Mouse (Mus musculus) gastrocnemius, postnatal 25 days (tissue): ENCODE results near the gene Exd2. TPM values are rescaled to one million over a fixed set of nuclear protein-coding genes. Genes with fewer than 3 reads are reported as not detected.
"Not testable (repeated sequence)": the region's sequence is repeated elsewhere in the genome, so short reads cannot be mapped to it uniquely, and the experiment has no call there.

Experiments
- DNase-seq: peaks from one replicate; pipeline ENCODE4 v3.0.0; 2022
- long read RNA-seq, 2 experiments: library from polyadenylated mRNA; stranded (forward); transcript quantifications; one replicate each; pipeline ENCODE4 v2.0.0; 2021
- total RNA-seq, 2 experiments: library from RNA; stranded (reverse); gene quantifications; 1 replicate in 1 of 2; 2 replicates in 1 of 2; pipeline ENCODE4 v1.2.3; 2021

Gene Exd2
- total RNA-seq = 10 to 100 TPM; 34.1 to 39.5 TPM
- long read RNA-seq, experiment 1, transcript Exd2-201 (9 exons, 3,310 nt) = major isoform, 9 of 21 reads
- long read RNA-seq, experiment 1, partial matches to known transcripts = 3 of 21 reads
- long read RNA-seq, experiment 1, other reads (novel, unspliced or antisense) = 9 of 21 reads
- long read RNA-seq, experiment 2, full-length matches to known transcripts = 11 of 36 reads
- long read RNA-seq, experiment 2, partial matches to known transcripts = 1 of 36 reads
- long read RNA-seq, experiment 2, other reads (novel, unspliced or antisense) = 24 of 36 reads

GRCm38 (mm10) chr12:80462942-80463651 lies at the start of gene Exd2:
Exd2 (plus strand) TSS chr12:80463095.
- DNase-seq = peak; percentile 91

DNA sequence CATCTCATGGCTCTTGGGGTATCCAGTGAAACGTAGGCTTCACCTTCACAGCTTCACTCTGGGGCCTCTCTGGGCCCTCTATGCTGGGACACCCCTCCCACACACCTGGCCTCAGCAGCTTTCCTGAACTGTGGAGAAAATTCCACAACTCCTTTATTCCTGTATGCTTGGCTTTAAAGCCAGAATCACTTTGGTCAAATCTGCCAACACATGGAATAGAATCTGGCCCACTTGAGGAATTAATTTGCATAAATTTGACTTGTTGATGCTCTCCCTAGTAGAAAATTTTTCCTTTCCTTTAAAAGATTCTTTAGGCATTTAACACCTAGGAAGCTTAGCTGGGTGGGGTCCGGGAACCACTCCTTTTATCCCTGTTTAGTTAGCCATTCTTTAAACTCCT lies 47.8 kb upstream of the Exd2 start:
- no peak for DNase-seq

DNA sequence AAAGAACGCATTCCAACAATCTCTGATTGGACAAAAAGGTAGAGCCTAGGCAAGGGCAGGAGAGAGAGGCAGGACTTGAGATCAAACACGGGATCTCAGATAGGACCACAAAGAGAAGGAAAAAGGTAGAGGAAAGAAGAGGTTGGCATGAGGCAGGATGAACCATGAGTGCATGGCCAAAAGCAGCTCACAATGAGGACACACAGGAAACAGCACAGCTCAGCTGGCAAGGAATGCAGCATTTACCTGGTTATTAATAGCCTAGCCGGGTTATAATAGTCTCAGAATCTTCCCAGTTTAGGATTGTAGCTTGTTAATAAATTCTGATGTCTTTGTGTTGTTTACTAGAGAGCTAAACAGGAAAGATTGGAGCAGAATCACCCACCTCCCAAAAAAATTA lies 35.2 kb upstream of the Exd2 start:
- DNase-seq = no peak

DNA sequence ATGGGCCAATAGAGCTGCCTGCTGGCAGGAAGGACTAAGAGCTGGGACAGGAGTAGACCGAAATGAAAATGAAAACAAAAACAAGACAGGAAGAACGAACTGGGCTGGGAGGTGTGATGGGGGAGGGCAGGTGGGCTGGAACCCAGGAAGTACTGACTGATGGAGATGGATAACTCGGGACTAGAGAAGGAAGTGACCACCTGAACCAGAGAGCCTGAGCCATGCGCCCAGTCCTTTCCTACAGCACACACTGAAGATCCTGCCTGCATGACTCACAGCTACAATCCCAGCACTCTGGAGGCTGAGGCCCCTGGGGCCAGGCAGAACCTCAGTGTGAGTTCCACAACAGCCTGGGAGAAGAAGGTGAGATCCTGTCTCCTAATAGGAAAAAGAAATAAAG lies 29.6 kb upstream of the Exd2 start:
- no peak for DNase-seq

DNA sequence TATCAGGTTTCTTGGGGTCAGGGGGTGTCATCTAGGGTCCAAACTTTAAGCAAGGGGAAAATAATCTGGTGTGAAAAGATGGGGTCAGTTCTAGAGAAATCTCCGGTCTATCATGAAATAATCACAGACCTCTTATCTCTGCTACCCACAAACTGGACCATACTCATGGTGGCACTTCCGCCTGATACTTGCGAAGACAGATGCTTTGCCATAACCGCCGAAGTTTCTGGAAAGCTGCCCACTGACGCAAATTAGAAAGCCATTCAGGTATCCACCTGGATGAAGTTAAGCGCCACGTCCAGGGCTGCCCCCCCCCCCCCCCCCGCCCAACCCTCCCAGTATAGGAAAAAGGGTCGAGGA lies 28.3 kb upstream of the Exd2 start:
- DNase-seq = peak; percentile 6

GRCm38 (mm10) chr12:80434961-80435691 lies 27.8 kb upstream of the Exd2 start:
- DNase-seq = peak; percentile 72

DNA sequence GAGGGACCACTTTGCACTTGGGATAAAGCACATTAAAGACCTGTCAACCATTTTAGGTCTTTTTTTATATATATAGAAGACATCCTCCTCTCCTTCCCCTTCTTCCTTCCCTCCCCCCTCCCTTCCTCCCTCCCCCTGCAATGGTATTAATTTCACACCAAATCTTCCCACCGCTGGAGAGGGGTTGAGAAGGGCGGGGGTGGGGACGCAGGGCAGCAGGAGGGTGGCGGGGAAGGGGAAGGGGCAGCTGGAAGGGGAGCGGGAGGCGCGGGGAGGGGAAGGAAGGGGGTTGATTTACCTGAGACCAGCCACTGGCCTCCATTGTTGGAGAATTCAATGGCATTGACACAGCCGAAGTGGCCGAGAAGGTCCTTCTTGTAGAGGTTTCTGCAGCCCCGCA lies 27.0 kb upstream of the Exd2 start:
- peak; percentile 9 for DNase-seq

- DNase-seq = peak; percentile 83
These were observed 26.4 kb upstream of the Exd2 start, which contains the start of gene Dcaf5 for GRCm38 (mm10) chr12:80436336-80436976. Dcaf5 (minus strand) TSS chr12:80436601.

DNA sequence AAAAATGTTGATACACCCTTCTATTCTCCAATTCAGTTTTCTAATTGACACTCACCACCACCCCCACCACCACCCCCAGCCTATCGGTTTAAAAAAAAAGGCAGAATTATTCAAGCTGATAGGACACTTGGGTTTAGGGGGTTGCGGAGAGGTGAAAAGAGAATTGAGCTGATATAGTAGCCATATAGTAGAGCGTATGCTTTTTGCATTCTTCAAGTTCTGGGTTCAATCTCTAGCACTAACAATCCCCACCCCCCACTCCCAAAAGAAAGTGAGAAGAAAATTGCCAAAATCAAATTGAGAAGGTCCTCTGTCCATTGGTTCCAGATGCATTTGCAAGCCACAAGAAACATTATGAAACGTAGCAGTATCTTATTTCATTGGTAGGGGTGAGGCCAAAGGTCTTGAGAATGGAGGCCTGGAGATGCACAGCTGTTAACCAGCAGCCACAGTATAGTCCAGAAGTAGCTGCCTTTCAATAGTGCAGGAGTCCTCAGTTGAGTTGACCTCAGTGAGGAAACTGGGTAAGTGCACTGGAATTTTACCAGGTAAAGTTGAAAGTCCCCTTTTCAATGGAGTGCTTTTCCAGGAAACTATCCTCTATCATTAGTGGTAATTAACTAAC lies 25.7 kb upstream of the Exd2 start:
- no peak for DNase-seq

GRCm38 (mm10) chr12:80440957-80441356 lies 21.9 kb upstream of the Exd2 start:
- no peak for DNase-seq

DNA sequence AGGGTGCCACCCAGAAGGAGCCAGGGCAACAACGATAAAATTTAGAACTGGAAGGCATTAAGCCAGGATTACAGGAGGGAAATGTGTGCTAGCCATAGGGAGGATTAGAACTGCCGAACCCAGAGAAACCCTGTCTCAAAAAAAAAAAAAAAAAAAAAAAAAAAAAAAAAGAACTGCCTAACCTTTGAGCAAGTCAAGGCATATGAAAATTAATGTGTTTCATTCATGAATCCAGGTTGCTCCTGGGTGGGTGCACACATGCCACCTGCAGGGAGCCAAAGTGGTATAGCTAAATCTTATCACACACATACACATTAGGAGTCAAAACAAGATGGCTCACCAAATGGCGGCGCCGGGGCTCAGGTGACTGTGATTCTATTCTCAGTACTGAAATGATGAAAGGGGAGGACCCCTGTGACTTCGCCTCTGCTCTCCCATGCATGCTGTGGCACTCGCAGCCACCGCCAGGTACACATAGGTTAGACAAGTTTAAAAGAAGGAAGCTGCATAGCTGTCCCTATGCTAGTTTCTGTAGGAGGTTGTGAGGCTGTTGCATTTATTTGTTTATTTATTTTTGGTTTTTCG lies 18.3 kb upstream of the Exd2 start:
- no peak for DNase-seq

- DNase-seq = no peak
These were observed 9.4 kb upstream of the Exd2 start for GRCm38 (mm10) chr12:80453506-80453905.

DNA sequence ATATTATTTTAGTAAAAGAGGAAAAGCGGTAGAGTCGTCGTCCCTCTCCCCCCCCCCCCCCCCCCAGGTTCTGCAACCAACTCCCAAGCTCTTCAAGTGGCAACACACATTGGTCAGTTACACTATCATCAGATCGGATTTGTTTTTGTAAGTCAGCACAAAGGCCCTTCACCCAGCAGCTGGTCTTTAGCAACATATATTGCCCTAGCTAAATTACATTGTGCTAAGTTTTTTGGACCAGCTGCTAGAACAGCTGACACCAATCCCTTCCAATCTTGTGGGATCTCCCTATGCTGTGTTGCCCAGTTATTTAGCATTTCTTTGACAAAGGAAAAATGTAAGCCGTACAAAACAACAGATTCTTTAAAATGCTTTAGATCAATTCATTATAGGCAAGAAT lies 4.9 kb upstream of the Exd2 start:
- DNase-seq = no peak

DNA sequence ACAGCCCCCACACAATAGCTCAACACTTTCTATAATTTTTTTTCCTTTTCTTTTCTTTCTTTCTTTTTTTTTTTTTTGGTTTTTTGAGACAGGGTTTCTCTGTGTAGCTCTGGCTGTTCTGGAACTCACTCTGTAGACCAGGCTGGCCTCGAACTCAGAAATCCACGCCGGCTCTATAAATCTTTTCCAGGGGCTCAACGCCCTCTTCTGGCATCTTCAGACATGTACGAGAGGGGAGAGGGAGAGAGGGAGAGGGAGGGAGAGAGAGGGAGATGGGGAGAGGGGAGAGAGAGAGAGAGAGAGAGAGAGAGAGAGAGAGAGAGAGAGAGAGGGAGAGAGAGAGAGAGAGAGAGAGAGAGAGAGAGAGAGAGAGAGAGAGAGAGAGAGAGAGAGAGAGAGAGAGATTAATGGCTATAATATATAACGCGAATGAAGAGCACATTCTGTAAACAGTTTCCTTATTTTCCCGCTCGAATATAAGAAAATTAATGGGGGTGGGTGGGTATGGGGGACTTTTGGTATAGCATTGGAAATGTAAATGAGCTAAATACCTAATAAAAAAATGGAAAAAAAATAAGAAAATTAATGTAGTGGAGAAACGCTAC lies 501 bp upstream of the Exd2 start:
- DNase-seq = not testable (repeated sequence)

DNA sequence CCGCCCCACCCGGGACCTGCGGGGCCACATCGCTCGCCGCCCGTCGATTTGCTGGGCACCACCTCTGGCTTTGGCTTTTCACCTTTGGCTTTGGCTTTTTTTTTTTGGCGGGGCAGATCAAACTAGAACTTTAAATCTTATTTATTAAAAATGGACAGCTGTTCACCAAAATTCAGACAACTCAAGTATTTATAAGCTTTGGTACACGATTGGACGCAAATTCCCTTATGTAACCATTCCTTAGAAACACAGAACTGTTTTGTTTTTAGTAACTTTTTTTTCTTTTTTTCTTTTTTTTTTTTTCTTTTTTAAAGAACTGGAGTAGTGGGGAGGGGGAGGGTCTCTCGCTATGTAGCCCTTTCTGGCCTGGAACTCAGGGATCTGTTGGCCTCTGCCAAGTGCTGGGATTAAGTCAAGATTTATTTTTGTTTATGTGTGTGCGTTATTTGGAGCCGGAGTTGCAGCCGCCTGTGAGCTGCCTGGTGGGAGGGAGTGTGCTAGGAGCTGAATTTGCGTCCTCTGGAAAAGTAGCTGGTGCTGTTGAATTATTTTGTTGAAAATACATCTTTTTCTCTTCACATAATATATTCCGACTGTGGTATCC lies 873 bp downstream of the Exd2 start:
- DNase-seq = peak; percentile 27

DNA sequence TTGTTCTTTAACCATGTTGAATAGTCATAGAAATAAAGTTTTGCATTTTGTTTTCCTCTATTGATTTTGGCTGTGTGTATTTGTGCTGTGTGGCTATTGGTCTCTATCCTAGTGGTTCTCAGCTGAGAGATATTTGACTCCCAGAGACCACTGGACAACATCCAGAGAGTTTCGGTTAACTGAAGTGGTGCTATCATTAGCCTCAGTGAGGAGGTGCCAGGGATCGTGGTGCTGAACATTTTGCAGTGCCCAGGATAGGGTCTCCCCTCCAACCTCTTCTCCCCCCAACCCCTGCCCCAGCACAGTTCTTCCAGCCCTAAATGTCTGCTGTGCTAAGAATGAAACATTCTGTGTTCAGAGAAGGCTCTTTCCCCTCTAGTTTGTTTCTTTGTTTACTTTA lies 7.3 kb downstream of the Exd2 start:
- DNase-seq = peak; percentile 41

- no peak for DNase-seq
These were observed 9.0 kb downstream of the Exd2 start for GRCm38 (mm10) chr12:80471926-80472325.

GRCm38 (mm10) chr12:80473731-80474130 lies 10.8 kb downstream of the Exd2 start:
- no peak for DNase-seq

DNA sequence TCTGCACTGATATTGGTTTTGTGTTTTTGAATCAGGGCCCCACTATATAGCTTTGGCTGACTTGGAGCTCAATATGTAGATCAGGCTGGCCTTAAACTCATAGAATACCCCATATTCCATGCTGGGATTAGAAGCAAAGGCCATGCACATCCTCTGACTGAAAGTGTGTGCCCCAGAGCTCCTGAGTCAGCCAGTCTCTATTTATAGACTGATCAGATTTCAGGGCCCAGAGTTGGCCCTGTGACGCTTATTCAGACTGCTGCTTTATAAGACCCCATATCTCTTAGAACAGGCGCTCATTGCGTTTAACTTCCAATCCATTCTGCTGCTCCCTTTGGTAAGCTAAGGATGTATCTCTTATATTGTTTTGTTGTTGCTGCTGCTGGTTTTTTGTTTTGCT lies 17.1 kb downstream of the Exd2 start:
- peak; percentile 26 for DNase-seq

DNA sequence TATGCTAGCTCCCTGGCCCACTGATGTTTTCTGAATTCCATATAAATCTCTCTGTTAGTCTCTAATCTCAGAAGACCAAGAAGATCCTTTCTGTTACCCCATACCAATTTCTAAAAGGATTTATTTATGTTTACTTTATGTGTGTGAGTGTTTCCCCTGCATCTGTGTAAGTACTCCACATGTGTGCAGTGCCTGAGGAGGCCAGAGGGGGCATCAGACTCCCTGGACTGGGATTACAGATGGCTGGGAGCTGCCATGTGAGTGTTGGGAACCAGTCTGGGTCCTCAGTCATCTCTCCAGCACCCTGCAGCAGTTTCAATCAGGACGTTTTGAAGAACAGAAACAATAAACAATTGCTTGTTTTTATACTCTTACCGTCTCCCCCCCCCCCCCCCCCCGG lies 20.5 kb downstream of the Exd2 start:
- DNase-seq = no peak

DNA sequence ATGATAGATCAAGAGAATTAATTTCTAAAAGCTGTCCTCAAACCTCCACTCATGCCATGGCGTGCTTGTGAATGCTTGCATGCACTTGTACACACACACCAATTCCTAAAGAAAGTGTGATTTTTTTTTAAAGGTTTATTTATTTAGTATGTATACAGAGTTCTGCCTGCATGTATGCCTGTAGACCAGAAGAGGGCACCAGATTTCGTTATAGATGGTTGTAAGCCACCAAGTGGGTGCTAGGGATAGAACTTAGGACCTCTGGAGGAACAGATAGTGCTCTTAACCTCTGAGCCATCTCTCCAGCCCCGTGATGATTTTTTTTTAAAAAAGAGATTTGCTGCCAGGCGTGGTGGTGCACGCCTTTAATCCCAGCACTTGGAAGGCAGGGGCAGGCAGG lies 30.4 kb downstream of the Exd2 start:
- no peak for DNase-seq
